Mouse (Mus musculus) heart, postnatal 0 days (tissue): ENCODE results near the gene Unc13b.
A peak's percentile ranks its signal among the peaks of the same experiment; 100 is the strongest.

Source experiments
- CTCF ChIP-seq: IDR thresholded peaks from 2 replicates; pipeline ENCODE4 v1.5.1; 2016; ENCODE audit warnings: antibody characterized with exemption, control low read depth, low read depth
- EP300 ChIP-seq: IDR thresholded peaks from 2 replicates; pipeline ENCODE4 v1.6.1; 2016; ENCODE audit warnings: antibody characterized with exemption, low read depth

DNA sequence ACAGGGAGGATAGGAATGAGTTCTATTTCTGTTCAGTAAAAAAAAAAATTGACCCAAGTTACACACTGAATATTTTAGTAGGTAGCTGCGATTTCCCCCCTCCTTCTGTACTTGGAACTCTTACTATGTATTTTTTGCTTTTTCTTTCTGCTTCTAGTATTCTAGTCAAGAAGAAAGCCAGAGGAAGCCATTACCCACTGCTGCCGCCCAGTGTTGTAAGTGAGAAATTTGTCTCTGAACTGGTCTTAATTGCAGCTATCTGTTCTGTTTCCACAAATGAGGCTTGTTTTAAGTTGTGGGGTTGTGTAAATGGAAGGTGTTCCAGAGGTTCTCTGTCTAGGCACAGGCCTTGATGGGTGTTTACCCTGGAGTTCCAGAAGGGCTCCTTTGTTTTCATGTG is 56.2 kb downstream of the Unc13b start:
- no peak for TF ChIP-seq EP300
- TF ChIP-seq CTCF: peak; percentile 68
